Mouse (Mus musculus) forebrain, embryonic 16.5 days (tissue): ENCODE results near the gene Amdhd1. TPM values are rescaled to one million over a fixed set of nuclear protein-coding genes. Genes with fewer than 3 reads are reported as not detected.

Experiments used
- ATAC-seq: fragments of 200-750 bp; cut with Nextera tagmentation; 2 replicates; pipeline ENCODE4 v1.8.0; 2017; ENCODE audit warnings: mild to moderate bottlenecking, moderate library complexity
- H3K27ac ChIP-seq: fragments of 300-500 bp; sonication (generic); 2 replicates; pipeline ENCODE4 v1.5.1; 2014; ENCODE audit warnings: low read length, control low read depth
- H3K27me3 ChIP-seq: fragments of 300-500 bp; sonication (generic); replicated peaks from 2 replicates; pipeline ENCODE4 v1.6.1; 2014; ENCODE audit warnings: low read length; ENCODE audit not compliant: control insufficient read depth, insufficient read depth
- H3K36me3 ChIP-seq: fragments of 300-500 bp; sonication (generic); 2 replicates; pipeline ENCODE4 v1.6.1; 2014; ENCODE audit not compliant: control insufficient read depth, insufficient read depth
- H3K4me1 ChIP-seq: fragments of 300-500 bp; sonication (generic); replicated peaks from 2 replicates; pipeline ENCODE4 v1.6.1; 2014; ENCODE audit warnings: low read length; ENCODE audit not compliant: control insufficient read depth, insufficient read depth
- H3K4me2 ChIP-seq: fragments of 300-500 bp; sonication (generic); 2 replicates; pipeline ENCODE4 v1.6.1; 2014; ENCODE audit warnings: mild to moderate bottlenecking, low read length, control low read depth
- H3K4me3 ChIP-seq: fragments of 300-500 bp; sonication (generic); replicated peaks from 2 replicates; pipeline ENCODE4 v1.5.1; 2014; ENCODE audit warnings: mild to moderate bottlenecking, low read length, control low read depth
- H3K9ac ChIP-seq: fragments of 300-500 bp; sonication (generic); replicated peaks from 2 replicates; pipeline ENCODE4 v1.6.1; 2014; ENCODE audit warnings: low read depth, low read length, control low read depth
- H3K9me3 ChIP-seq: fragments of 300-500 bp; sonication (generic); 2 replicates; pipeline ENCODE4 v1.6.1; 2016; ENCODE audit warnings: low read length; ENCODE audit not compliant: control insufficient read depth
- WGBS: fragments of 180-500 bp; shearing (Covaris S2); extraction: QIAGEN DNeasy Blood & Tissue Kit; methylation state at CpG from one replicate; pipeline ENCODE4 v1.1.7; 2014; 5-methylcytosine and 5-hydroxymethylcytosine counted together
- polyA plus RNA-seq: library from polyadenylated mRNA; unstranded; fragments of >200 nt; fragmentation: Nextera tagmentation; extraction: Ambion mirVana; gene quantifications from 2 replicates; pipeline ENCODE4 v1.2.1, GENCODE M21; 2015

Amdhd1 gene
- polyA plus RNA-seq, 1 experiment from 2014 or later: 0.16 TPM

GRCm38 (mm10) chr10:93490451-93490850 lies 49.4 kb downstream of the Amdhd1 start:
- Histone ChIP-seq H3K9ac (no peak overlapping the region), H3K4me2 (no peak overlapping the region), H3K27ac (no peak overlapping the region), H3K27me3 (no peaks in the 10 kb centered on the region), H3K9me3 (no peaks in the 10 kb centered on the region), H3K36me3 (no peaks in the 10 kb centered on the region), H3K4me1 (no peaks in the 10 kb centered on the region), H3K4me3 (no peak overlapping the region)
- ATAC-seq: no peak
- WGBS: 49% methylated on average over 4 of the region's 4 CpGs

- Histone ChIP-seq H3K9ac (no peak overlapping the region), H3K4me1 (no peaks in the 10 kb centered on the region), H3K36me3 (no peaks in the 10 kb centered on the region), H3K4me2 (no peak overlapping the region), H3K9me3 (no peaks in the 10 kb centered on the region), H3K27me3 (no peaks in the 10 kb centered on the region), H3K27ac (no peak overlapping the region), H3K4me3 (no peak overlapping the region)
- WGBS: 78% methylated on average over 6 of the region's 6 CpGs
- ATAC-seq: no peak
These were observed 51.0 kb downstream of the Amdhd1 start for GRCm38 (mm10) chr10:93488828-93489226.

- ATAC-seq: no peak
- Histone ChIP-seq H3K9ac (no peak within 1 kb of the TSS), H3K4me1 (no peaks in the 10 kb centered on the region)
These were observed 51.6 kb downstream of the Amdhd1 start, which contains the start of gene Hal for GRCm38 (mm10) chr10:93488066-93488827. Hal (plus strand) TSS chr10:93488768.

GRCm38 (mm10) chr10:93486622-93487021 lies 53.2 kb downstream of the Amdhd1 start:
- no peak overlapping the region for H3K27ac ChIP-seq

More at GRCm38 (mm10) chr10:93488066-93488827, 51.6 kb downstream of the Amdhd1 start, which contains the start of gene Hal:
- Histone ChIP-seq H3K27ac (no peak within 1 kb of the TSS), H3K4me2 (no peak within 1 kb of the TSS), H3K27me3 (no peaks in the 10 kb centered on the region), H3K9me3 (no peaks in the 10 kb centered on the region), H3K4me3 (no peak within 1 kb of the TSS), H3K36me3 (no peaks in the 10 kb centered on the region)
- WGBS: 55% methylated on average over 17 of the region's 17 CpGs

GRCm38 (mm10) chr10:93485055-93485691 lies 54.7 kb downstream of the Amdhd1 start:
- ATAC-seq: no peak
- WGBS: 81% methylated on average over 8 of the region's 8 CpGs

More at GRCm38 (mm10) chr10:93486622-93487021, 53.2 kb downstream of the Amdhd1 start:
- no peak for ATAC-seq
- H3K4me3 ChIP-seq: no peak overlapping the region
- no peak overlapping the region for H3K4me2 ChIP-seq
- H3K4me1 ChIP-seq: no peaks in the 10 kb centered on the region
- H3K9me3 ChIP-seq: no peaks in the 10 kb centered on the region
- WGBS: 26% methylated on average over 4 of the region's 4 CpGs
- H3K9ac ChIP-seq: no peak overlapping the region
- no peaks in the 10 kb centered on the region for H3K36me3 ChIP-seq
- no peaks in the 10 kb centered on the region for H3K27me3 ChIP-seq

GRCm38 (mm10) chr10:93484511-93484910 lies 55.3 kb downstream of the Amdhd1 start:
- no peaks in the 10 kb centered on the region for H3K9me3 ChIP-seq
- no peak overlapping the region for H3K9ac ChIP-seq
- no peak overlapping the region for H3K4me3 ChIP-seq
- no peaks in the 10 kb centered on the region; the same call in 1 of the 2 replicates for H3K36me3 ChIP-seq
- 92% methylated on average over 8 of the region's 8 CpGs for WGBS
- H3K27me3 ChIP-seq: no peaks in the 10 kb centered on the region
- no peak for ATAC-seq
- no peaks in the 10 kb centered on the region for H3K4me1 ChIP-seq
- H3K4me2 ChIP-seq: no peak overlapping the region
- H3K27ac ChIP-seq: no peak overlapping the region

More at GRCm38 (mm10) chr10:93485055-93485691, 54.7 kb downstream of the Amdhd1 start:
- Histone ChIP-seq H3K36me3 (no peaks in the 10 kb centered on the region; the same call in 1 of the 2 replicates), H3K9me3 (no peaks in the 10 kb centered on the region), H3K27me3 (no peaks in the 10 kb centered on the region), H3K4me3 (no peak overlapping the region), H3K4me1 (no peaks in the 10 kb centered on the region), H3K4me2 (no peak overlapping the region), H3K9ac (no peak overlapping the region), H3K27ac (no peak overlapping the region)

Other genes starting within 250 kb of the Amdhd1 start
- 6.6 and 9.8 TPM in 2 replicates for gene Elk3, start 228.9 kb downstream of the Amdhd1 start, polyA plus RNA-seq
- gene Lta4h, start 86.6 kb downstream of the Amdhd1 start, polyA plus RNA-seq: 104 and 108 TPM in 2 replicates
- 0.13 TPM in 1 of 2 replicates, not detected in the other for gene Hal, start 51.3 kb downstream of the Amdhd1 start, polyA plus RNA-seq
- 0.43 and 0.44 TPM in 2 replicates for gene Ccdc38, start 599 bp upstream of the Amdhd1 start, polyA plus RNA-seq
- 75.7 and 77.8 TPM in 2 replicates for gene Snrpf, start 49.7 kb upstream of the Amdhd1 start, polyA plus RNA-seq
- gene Ntn4, start 100.6 kb upstream of the Amdhd1 start, polyA plus RNA-seq: 1.0 and 1.6 TPM in 2 replicates